Mouse (Mus musculus) right cerebral cortex, postnatal 4 days (tissue): ENCODE data around the gene Supt5.

Experiments used
- DNase-seq: peaks from one replicate; pipeline ENCODE4 v3.0.0-alpha.2; 2022

The Supt5 gene

DNA sequence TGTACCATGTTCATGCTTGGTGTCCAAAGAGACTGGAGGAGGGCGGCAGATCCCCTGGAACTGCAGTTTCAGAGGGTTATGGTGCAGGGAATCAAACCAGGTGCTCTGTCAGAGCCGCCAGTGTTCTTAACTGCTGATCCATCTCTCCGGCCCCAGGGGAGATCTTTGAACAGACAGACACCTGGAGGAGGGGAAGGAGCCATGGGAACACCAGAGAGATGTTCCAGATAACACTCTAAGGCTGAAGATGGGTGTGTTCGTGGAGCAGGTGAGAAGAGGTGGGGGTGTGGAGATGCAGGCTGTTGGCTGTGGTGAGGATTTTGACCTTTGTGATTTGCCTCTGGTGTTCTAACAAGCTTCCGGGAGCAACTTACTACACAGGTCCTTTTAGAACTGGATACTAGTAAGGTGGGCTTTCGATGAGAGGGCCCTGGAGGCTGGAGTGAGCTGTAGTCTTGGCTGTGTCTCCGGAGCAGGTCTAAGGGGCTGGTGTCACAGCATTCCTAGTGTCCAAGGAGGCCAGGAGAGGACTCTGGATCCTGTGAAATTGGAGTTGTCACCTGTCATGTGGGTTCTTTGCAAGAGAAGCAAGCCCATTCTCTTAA lies 35.4 kb upstream of the Supt5 start:
- no peak for DNase-seq

DNA sequence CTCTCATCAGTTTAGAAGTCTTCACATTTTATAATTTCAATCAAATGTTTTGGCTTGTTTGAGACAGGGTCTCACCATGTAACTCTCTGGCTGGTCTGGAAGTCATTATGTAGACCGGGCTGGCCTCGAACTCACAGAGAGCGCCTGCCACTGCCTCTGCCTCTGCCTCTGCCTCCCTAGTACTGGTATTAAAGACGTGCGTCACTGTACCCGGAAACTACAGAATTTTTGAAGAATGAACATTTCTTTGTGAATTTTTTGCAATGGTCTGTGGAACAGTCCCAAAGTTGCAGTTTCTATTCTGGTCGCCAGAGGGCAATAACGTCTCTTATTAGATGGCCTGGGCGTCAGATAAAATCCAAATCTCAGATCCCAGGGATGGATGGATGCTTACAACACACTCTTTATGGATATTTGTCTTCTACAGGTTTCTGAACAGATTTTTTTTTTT lies 34.6 kb upstream of the Supt5 start:
- DNase-seq: peak; percentile 74

DNA sequence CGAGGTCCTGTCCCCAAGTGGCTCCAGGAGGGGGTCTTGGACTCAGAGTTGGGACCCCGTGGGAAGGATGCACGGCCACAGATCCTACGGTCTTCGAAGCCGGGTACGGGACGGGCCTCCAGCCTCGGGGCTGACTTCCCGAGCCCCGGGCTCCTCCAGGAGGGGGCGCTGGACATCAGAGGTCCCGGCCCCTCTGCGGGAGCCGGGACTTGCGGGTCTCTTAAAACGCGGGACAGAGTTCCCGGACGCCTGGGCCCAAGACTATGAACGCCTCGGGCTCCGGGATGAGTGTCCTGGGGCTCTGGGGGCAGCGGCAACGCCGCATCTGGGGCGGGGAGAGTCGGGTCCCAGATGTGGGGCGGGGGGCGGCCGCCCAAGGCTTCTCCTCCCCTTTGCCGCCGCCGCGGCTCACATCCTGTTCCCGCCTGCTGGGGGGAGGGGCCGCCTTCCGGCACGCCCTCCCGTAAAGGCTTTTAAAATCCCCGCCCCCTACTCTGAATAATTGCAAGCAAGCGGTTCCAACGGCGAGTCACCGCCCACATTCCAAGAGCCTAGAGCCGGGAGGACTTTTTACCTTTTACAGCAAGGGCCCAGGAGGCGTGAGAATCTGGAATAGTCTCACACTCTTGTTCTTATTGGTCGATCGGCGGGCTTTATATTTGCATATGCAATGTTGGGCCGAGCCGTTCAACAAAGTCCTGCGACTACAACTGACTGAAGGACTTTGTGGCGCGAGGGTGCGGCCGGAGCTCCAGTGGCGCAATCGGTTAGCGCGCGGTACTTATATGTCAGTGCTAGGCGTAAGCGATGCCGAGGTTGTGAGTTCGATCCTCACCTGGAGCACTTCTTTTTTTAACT lies 33.9 kb upstream of the Supt5 start, which contains the start of gene Plekhg2:
Plekhg2 (minus strand) TSS at position 349 of the 858 bp plus-strand sequence.
- DNase-seq: peak; percentile 96

DNA sequence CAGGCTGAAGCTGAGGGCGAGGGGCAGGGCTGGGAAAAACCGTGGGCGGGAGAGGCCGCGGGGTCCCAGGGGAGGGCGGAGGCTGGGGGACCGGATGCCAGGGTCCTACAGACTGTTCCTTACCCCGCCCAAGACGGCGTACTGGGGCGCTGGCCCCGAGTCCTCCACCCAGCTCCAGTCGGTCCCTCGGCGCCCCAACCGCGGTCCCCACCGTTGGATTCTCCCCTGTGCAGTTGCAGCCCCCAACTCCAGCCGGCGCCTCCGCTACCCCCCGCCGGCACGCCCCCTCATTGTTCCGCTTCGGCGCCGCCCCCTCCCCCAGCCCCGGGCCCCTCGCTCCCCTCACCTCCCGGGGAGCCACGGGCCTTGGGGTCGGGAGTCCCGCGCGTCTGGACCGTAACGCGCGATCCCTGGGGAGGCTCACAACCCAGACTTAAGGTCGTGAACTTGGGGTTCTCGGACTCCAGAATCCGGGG lies 33.0 kb upstream of the Supt5 start:
- no peak for DNase-seq

DNA sequence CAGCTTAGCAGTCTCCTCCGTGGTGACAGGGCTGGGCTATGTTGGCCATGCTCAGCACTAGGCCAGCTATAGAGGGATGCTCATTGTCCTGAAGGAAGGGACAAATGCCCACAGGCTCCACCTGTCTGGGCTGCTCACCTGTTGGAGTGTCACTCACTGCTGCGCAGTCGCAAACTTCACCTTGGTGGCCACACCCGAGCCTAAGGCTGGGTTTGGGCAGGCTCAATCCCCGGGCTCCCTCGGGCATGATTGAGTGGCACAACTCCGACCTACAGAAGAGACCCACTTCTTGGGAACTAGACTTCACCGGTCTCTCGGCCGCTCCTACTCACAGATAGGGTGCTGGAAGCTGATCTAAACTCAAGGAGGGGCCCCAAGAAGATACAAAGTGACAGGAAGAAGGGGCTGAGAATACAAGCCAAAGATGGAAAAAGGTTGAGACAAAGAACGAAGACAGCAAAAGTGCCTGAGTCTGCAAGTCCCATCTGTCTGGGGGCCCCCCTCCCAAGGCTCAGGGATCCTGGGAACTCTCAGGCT lies 32.5 kb upstream of the Supt5 start:
- no peak for DNase-seq

DNA sequence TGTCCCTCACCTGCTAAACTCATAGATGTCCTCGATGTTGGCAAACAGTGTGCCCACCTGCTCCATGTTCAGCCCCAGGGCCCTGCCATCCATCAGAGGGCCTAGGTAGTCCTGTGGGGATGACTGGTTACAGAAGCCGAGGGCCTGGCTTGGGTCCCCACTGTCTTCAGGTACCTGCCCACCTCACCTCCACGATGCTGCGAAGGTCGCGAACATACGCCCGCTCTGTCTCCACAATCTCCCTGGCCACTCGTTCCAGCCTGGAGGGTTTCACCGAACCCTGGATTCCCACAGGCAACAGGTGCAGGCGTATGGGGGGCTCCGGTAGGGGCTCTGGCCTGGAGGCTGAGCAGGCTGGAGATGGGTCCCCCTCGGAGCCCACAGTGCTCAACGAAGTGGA lies 31.5 kb upstream of the Supt5 start:
- no peak for DNase-seq

DNA sequence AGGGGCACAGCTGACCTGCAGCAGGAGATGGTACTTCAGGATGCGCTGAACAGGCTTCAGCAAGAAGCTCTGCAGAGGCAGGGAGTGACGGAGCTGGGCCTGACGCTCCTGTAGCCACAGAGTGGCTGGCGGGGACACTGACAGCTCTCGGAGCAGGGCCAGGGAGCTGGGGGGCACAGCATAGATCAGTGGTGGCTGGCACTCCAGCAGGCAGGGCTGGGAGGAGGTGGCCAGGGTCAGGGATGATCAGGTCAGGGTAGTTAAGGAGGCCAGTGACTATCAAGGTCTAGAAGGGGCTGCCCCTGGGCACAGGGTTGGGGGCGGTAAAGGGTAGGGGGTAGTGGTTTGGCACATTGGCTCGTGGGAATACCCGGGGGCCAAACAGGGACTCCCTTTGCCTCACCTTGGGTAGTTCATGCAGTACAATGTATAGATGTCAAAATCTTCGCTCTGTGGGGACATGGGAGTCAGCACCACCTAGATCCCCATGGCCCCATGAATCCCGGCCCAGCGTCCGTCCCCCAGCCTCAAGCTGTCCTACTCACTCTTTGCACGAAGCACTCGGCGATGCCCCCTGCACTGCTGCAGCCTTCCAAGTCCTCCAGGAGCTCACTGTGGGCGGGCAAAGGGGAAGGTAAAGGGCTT lies 29.9 kb upstream of the Supt5 start:
- DNase-seq: no peak

DNA sequence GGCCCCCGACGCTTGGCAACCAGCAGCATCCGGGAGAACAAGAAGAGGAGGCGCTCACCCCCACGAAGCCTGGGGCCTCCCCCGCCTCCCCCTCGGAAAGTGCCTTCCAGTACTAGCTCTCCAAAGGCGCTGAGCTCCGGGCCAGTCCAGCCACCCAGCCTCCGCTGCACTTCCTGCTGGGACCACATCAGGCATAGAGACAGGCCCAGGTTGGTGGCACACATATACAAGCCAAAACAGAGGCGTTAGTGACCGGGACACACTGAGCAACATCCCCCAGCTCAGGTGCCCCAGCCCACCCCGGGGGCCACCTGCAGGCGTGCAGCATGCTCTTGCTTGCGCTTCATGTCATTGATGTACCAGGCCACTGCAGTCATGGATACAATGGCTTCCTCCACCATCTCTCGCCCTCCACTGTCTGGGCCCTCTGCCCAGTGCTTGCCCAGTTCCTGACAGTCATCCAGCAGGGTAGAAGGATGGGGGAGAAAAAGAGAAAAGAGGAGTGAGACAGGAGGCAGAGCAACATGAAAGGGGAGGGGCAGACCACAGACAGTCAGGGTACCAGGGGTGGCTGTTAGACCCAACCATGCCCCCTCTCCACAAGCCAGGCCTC lies 29.2 kb upstream of the Supt5 start:
- no peak for DNase-seq

DNA sequence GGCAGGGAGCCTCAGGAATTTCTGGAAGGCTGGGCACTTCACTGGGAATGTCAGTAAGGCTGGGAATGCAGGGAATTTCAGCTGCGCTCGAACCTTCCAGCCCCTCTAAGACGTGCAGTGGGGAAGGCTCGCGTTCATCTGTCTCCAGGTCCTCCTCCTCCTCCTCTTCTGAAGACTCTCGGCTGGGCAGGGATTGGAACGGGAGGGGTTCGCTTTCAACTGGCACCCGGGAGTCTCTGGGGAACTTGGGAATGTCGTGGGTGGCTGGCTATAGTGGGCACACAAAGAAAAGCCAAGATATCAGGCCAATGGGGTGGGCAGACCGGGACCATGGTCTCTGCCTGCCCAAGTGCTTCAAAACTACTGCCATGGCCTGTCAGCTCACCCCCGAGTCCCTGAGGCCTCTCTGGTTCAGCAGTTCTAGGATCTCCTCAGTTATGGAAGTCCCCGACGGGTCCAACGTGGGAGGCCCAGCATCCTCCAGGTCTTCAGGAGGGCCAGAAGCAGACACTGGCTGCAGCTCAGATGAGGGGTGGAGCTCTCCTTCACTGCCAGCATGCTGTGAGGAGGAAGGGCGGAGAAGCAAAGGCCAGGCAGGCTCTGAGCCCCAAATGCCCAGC lies 24.0 kb upstream of the Supt5 start:
- no peak for DNase-seq

DNA sequence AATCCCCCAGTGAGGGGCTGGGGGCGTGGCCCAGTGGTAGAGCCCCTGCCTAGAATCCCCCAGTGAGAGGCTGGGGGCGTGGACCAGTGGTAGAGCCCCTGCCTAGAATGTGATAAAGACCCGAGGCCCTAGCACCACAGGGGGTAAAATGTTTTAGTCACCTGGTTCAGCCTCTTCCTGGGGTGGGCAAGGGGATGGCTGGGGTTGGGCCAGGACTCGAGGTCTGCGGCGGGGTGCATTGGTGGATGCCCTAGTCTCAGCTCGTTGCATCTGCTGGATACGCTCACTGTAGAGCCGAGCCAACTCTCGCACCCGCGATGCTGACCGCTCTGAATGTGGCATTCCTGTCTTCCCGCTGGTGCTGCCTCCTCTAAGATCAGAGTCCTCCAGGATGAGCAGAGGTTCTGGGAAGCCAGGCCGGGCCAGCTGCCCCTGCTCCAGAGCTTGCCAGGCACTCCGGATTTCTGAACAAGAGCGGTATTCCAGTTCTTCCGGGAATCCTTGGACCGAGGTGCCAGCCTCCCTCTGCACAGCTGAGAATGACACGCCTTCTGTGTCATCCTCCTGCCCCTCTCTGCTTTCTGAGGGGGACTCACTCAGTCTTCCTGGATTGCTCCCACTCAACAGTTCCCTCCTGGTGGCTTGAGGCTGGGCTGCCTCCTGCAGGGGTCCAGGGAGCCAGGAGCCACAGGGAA lies 23.2 kb upstream of the Supt5 start:
- no peak for DNase-seq

DNA sequence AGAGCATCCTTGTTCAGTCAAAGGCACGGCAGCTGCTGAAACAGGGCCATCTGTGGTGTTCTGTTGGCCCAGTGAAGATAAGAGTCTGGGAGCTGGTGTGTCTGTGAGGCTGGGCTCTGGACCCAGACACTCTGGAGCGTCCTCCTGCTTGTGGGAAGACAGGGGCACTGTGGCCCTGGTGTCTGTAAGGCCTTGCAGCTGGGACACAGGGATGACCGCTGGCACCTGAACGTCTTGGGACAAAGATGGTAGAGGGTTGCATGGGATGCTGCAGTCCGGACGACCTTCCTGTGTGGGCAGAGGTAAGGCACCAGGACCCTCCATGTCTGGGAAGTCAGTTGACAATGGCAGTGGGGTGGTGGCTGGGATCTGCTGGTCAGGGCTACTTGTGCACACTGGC lies 21.7 kb upstream of the Supt5 start:
- DNase-seq: no peak

DNA sequence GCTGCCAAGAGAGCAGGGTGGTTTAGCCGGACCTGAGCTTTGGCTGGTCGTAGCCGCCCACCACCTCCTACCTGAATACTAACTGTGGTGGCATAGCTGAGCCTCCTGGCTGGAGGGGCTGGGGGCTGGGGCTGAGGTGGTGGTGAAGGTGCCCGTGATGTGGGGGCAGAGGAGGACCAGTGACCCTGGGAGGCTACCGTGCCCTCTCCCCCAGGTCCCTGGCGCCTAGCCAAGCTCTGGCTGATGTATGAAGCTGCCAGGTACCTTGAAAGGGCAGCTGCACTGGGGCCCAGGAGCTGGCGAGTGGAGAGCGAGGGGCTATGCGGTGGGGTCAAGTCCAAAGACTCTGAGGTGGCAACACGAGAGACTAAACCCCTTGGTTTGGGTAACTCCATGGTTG lies 21.3 kb upstream of the Supt5 start:
- no peak for DNase-seq

DNA sequence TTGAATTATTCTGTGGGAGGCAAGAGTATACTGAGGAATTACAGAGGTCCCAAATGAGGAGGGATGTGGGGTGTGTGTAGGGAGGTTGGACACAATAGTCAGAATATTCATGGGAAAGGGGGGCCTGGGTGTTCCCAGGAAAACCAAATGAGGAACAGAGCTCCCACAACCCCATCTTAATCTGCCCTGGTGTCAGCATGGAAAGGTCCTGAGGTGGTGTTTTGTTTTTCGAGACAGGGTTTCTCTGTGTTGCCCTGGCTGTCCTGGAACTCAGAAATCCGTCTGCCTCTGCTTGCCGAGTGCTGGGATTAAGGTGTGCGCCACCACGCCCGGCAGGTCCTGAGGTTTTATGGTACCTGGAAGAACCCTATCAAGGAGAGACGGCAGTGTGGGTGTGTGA lies 19.9 kb upstream of the Supt5 start:
- no peak for DNase-seq

DNA sequence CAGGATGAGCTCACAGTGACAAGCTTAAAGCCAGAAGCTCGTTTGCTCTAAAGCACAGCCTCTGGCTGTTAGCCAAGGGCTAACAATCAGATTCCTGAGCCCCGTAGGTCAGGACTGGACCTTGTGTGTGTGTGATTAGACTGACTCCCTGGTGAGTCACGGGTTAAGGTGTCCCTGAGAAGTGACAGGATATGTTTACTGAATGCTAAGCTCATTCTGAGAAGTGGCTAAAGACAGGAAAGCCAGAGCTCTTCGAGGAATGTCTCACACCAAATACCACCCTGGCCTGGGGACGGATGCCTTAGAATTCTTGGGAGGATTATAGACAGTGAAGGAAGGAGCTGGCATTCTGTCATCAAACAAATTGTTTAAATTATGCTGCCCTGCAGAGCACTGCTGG lies 19.4 kb upstream of the Supt5 start:
- no peak for DNase-seq

DNA sequence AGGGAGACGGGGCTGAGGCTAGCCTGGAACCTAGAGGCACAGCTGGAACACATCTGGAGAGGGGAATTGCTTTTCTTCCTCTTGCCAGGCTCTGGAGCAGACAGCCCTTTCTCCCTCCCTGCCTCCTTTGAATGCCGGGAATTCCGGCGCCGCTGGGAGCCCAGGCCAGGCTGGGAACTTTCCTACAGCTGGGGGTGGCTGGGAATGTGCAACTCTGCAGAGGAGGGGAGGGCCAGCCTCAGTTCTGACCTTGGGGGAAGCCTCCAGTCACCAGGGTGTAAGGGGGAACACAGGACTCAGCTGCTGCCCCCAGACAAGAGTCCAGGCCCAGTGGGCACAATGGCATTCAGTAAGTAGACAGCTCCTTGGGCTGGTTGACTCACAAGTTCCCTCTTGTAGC lies 18.4 kb upstream of the Supt5 start:
- no peak for DNase-seq

DNA sequence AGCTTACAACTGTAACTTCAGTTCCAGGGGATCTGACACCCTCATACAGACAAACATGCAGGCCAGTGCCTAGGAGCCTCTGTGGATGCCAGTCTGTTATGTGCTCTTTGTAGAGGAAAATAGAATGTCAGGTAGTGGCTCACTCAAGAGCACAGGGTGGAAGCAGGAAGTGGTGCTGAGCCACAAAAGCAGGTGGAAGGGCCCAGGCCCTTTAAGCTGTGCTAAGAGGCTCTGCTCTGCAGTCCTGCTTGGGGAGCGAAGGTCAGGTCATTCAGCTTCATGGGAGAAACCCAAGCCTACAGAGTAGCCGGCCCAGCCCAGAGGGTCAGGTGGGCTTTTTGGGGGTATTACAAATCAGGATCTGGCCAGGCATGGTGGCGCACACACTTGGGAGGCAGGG lies 16.7 kb upstream of the Supt5 start:
- no peak for DNase-seq

DNA sequence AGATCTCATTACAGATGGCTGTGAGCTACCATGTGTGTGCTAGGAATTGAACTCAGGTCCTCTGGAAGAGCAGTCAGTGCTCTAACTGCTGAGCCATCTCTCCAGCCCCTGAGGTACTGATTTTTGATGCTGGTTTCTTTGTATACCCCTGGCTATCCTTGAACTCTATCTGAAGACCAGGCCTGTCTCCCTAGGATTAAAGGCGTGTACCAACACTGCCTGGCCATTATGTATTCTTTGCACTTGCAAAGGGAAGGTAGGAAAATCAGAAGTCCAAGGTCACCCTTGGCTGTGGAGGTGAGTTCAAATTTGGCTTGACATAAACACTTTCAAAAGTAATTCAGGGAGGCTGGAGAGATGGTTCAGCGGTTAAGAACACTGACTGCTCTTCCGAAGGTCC lies 16.1 kb upstream of the Supt5 start:
- DNase-seq: no peak

DNA sequence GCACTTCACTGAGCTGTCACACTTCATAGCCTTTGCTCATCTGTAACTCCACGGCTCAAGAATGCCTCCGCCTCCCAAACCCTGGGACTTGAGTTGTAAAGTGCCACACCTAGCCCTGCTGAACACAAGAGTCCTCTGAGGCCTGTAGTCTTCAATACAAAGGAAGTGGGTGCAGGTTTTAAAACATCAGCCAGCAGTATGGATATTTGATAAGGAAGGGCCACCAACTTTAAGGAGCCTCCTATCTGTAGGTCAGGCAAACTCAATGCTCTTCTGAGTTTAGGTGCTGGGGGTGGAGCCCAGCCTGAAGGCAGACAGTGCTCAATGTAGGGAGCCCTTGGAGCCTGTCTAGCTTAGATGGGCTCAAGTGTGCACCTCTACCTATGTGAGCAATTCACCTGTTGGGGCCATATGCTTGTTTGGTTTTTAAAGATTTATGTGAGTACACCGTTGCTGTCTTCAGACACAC lies 15.6 kb upstream of the Supt5 start:
- DNase-seq: no peak

DNA sequence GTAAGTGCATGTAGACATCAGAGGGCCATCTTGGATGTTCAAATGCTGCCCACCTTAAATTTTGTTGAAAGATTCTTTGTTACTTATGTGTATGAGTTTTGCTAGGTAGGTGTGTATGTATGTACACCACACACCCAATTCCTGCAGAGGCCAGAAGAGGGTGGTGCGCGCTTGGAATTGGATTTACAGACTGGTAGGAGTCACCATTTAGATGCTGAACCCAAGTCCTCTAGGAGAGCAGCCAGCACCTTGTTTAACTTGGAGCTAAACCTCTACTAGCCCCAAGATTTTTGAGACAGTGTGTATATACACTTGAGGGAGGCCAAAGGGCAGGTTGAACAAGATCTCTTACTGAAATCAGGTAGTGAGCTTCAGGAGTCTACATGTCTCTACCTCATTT lies 14.7 kb upstream of the Supt5 start:
- no peak for DNase-seq

DNA sequence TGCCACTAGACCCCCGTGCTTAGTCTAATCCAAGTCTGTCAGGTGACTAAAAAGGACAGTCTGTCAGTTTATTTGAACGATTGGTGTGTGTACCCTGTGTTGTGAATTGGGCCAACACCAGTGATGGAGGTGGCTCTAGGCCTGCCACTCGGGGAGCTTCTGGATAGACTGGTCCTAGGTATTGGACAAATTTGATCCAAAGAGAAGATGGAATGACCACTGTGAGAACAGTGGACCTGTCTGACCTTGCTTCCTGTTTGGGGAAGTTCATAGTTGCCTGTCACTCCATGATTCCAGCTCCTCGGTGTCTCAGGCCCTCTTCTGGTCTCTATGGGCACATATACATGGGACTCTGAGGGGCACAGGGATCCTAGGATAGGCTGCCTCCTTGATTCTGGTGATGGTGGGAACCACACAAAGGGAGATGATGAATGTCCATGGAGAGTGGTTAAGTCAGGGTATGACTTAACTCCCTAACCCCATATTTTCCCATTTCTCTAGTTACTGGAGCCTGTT lies 13.2 kb upstream of the Supt5 start:
- DNase-seq: no peak

DNA sequence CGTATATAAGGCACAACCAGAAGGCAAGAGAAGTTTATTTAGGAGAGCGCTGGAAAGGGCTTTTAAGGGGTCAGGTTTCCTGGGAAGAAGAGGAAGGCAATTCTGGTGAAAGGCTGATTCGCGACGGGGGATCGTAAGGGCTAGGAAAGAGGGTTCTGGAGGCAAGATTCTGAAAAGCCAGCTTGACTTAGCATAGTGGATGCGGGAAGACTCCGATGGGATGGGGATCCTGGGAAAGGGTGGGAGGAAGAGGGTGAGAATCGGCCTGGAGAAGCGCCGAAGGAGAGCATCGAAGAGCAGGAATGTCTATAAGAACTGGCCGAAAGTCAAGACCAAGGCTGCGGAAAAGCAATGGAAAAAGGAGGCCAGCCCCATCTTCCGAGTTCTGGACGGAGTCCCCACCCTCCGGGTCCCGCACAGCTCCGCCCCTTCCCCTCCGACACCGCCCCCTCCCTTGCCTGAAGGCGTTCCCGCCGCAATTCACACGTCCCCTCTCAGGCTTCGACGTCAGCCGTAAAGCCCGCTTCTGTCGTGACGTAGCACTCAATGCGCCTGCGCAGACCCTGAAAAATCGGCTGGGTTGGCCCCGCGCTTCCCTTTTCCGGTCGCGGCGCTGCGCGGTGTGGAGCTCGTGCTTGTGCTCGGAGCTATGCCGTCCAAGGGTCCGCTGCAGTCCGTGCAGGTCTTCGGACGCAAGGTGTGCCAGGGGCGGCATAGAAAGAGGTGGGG lies 11.8 kb upstream of the Supt5 start, which contains the start of gene Rps16:
Rps16 (plus strand) TSS at position 498 of the 729 bp plus-strand sequence.
- DNase-seq: peak; percentile 99
